Mouse (Mus musculus): ENCODE measurements around the gene Klk1b11. TPM values are rescaled to one million over a fixed set of nuclear protein-coding genes. Genes with fewer than 3 reads are reported as not detected.
"Not testable (repeated sequence)": the region's sequence is repeated elsewhere in the genome, so short reads cannot be mapped to it uniquely, and the experiment has no call there.

The Klk1b11 gene
- total RNA-seq (2021) = not detected
- not detected in 2 replicates for polyA plus RNA-seq (2012; rRNA removed)
- long read RNA-seq = 0 reads

GRCm38 (mm10) chr7:43995577-43995976 lies at the start of gene Klk1b11:
Gene Klk1b11, plus strand, starts transcription at chr7:43995877.
- H3K27ac ChIP-seq; H3K4me1 ChIP-seq (ENCODE audit: control insufficient read depth, insufficient read depth, low read length); H3K79me2 ChIP-seq (replicated peaks; ENCODE audit: control insufficient read depth, insufficient read depth, low read length); H3K9ac ChIP-seq (ENCODE audit: low read depth, low read length); DNase-seq; intact Hi-C loops (cut with DNase I); H3K4me3 ChIP-seq; H3K27me3 ChIP-seq (ENCODE audit: control insufficient read depth, insufficient read depth, low read length); H3K36me3 ChIP-seq (ENCODE audit: control insufficient read depth, insufficient read depth, low read length): not testable (repeated sequence)
- whole genome bisulfite sequencing = 73% methylated on average over 4 of the region's 4 CpGs

- intact Hi-C loops (cut with DNase I) = no loop called here
- H3K27me3 ChIP-seq (ENCODE audit: control insufficient read depth, insufficient read depth, low read length) = no peaks in the 10 kb centered on the region
- no peak for TF ChIP-seq CTCF (IDR thresholded peaks at IDR 0.05)
- no peak for TF ChIP-seq POLR2A (IDR thresholded peaks at IDR 0.05; ENCODE audit: insufficient read depth, low read depth, low read length)
- no peak for TF ChIP-seq EP300 (IDR thresholded peaks at IDR 0.05; ENCODE audit: insufficient read depth, low read depth, low read length)
- no peaks in the 10 kb centered on the region for H3K4me1 ChIP-seq (ENCODE audit: control insufficient read depth, insufficient read depth, low read length)
- H3K36me3 ChIP-seq (ENCODE audit: control insufficient read depth, insufficient read depth, low read length) = no peaks in the 10 kb centered on the region
- no peak within 1 kb of the TSS for H3K27ac ChIP-seq
- no peaks in the 10 kb centered on the region for H3K79me2 ChIP-seq (replicated peaks; ENCODE audit: control insufficient read depth, insufficient read depth, low read length)
- 66% methylated on average over 2 of the region's 2 CpGs for WGBS
- DNase-seq = no peak
- no peak within 1 kb of the TSS for H3K9ac ChIP-seq (ENCODE audit: low read depth, low read length)
- no peak within 1 kb of the TSS for H3K4me3 ChIP-seq
Measured at GRCm38 (mm10) chr7:43950364-43950763, 45.3 kb upstream of the Klk1b11 start, which contains the start of gene Klk1b8. Gene Klk1b8, plus strand, starts transcription at chr7:43950664.

GRCm38 (mm10) chr7:43952703-43953102 lies 43.0 kb upstream of the Klk1b11 start:
- Histone ChIP-seq H3K9ac (ENCODE audit: low read depth, low read length) (no peak overlapping the region), H3K4me3 (no peak overlapping the region), H3K79me2 (replicated peaks; ENCODE audit: control insufficient read depth, insufficient read depth, low read length) (no peaks in the 10 kb centered on the region), H3K27me3 (ENCODE audit: control insufficient read depth, insufficient read depth, low read length) (no peaks in the 10 kb centered on the region), H3K27ac (no peak overlapping the region), H3K36me3 (ENCODE audit: control insufficient read depth, insufficient read depth, low read length) (no peaks in the 10 kb centered on the region), H3K4me1 (ENCODE audit: control insufficient read depth, insufficient read depth, low read length) (no peaks in the 10 kb centered on the region)
- TF ChIP-seq POLR2A (IDR thresholded peaks at IDR 0.05; ENCODE audit: insufficient read depth, low read depth, low read length) = no peak
- TF ChIP-seq EP300 (IDR thresholded peaks at IDR 0.05; ENCODE audit: insufficient read depth, low read depth, low read length) = no peak
- TF ChIP-seq CTCF (IDR thresholded peaks at IDR 0.05) = no peak
- DNase-seq = no peak
- WGBS = 58% methylated on average over 4 of the region's 4 CpGs
- intact Hi-C loops (cut with DNase I) = no loop called here

- H3K27me3 ChIP-seq (ENCODE audit: control insufficient read depth, insufficient read depth, low read length) = no peaks in the 10 kb centered on the region
- no peaks in the 10 kb centered on the region for H3K79me2 ChIP-seq (replicated peaks; ENCODE audit: control insufficient read depth, insufficient read depth, low read length)
- no peak within 1 kb of the TSS for H3K9ac ChIP-seq (ENCODE audit: low read depth, low read length)
- no peaks in the 10 kb centered on the region for H3K4me1 ChIP-seq (ENCODE audit: control insufficient read depth, insufficient read depth, low read length)
- WGBS = 43% methylated on average over 3 of the region's 3 CpGs
- no peak for TF ChIP-seq CTCF (IDR thresholded peaks at IDR 0.05)
- no peak within 1 kb of the TSS for H3K27ac ChIP-seq
- intact Hi-C loops (cut with DNase I) = no loop called here
- no peak for DNase-seq
- H3K36me3 ChIP-seq (ENCODE audit: control insufficient read depth, insufficient read depth, low read length) = no peaks in the 10 kb centered on the region
- H3K4me3 ChIP-seq = no peak within 1 kb of the TSS
Measured at GRCm38 (mm10) chr7:43966451-43966850, 29.2 kb upstream of the Klk1b11 start, which contains the start of gene Klk1b1. Gene Klk1b1, plus strand, starts transcription at chr7:43966751.

GRCm38 (mm10) chr7:43967058-43967457 lies 28.6 kb upstream of the Klk1b11 start:
- Histone ChIP-seq H3K36me3 (ENCODE audit: control insufficient read depth, insufficient read depth, low read length) (no peaks in the 10 kb centered on the region), H3K79me2 (replicated peaks; ENCODE audit: control insufficient read depth, insufficient read depth, low read length) (no peaks in the 10 kb centered on the region), H3K27me3 (ENCODE audit: control insufficient read depth, insufficient read depth, low read length) (no peaks in the 10 kb centered on the region), H3K27ac (no peak overlapping the region), H3K9ac (ENCODE audit: low read depth, low read length) (no peak overlapping the region), H3K4me1 (ENCODE audit: control insufficient read depth, insufficient read depth, low read length) (no peaks in the 10 kb centered on the region), H3K4me3 (no peak overlapping the region)
- intact Hi-C loops (cut with DNase I) = no loop called here
- no peak for DNase-seq
- TF ChIP-seq POLR2A (IDR thresholded peaks at IDR 0.05; ENCODE audit: insufficient read depth, low read depth, low read length) (no peak), CTCF (IDR thresholded peaks at IDR 0.05) (no peak), EP300 (IDR thresholded peaks at IDR 0.05; ENCODE audit: insufficient read depth, low read depth, low read length) (no peak)
- 63% methylated on average over 3 of the region's 3 CpGs for WGBS

GRCm38 (mm10) chr7:43967612-43968011 lies 28.1 kb upstream of the Klk1b11 start:
- Histone ChIP-seq H3K36me3 (ENCODE audit: control insufficient read depth, insufficient read depth, low read length) (no peaks in the 10 kb centered on the region), H3K9ac (ENCODE audit: low read depth, low read length) (no peak overlapping the region), H3K27ac (no peak overlapping the region), H3K79me2 (replicated peaks; ENCODE audit: control insufficient read depth, insufficient read depth, low read length) (no peaks in the 10 kb centered on the region), H3K4me3 (no peak overlapping the region), H3K27me3 (ENCODE audit: control insufficient read depth, insufficient read depth, low read length) (no peaks in the 10 kb centered on the region), H3K4me1 (ENCODE audit: control insufficient read depth, insufficient read depth, low read length) (no peaks in the 10 kb centered on the region)
- no peak for TF ChIP-seq CTCF (IDR thresholded peaks at IDR 0.05)
- no peak for TF ChIP-seq POLR2A (IDR thresholded peaks at IDR 0.05; ENCODE audit: insufficient read depth, low read depth, low read length)
- no peak for TF ChIP-seq EP300 (IDR thresholded peaks at IDR 0.05; ENCODE audit: insufficient read depth, low read depth, low read length)
- WGBS = 65% methylated on average over 2 of the region's 2 CpGs
- no peak for DNase-seq
- intact Hi-C loops (cut with DNase I) = no loop called here

- H3K36me3 ChIP-seq (ENCODE audit: control insufficient read depth, insufficient read depth, low read length); H3K4me3 ChIP-seq; H3K4me1 ChIP-seq (ENCODE audit: control insufficient read depth, insufficient read depth, low read length); DNase-seq; H3K27ac ChIP-seq; H3K9ac ChIP-seq (ENCODE audit: low read depth, low read length); intact Hi-C loops (cut with DNase I); H3K27me3 ChIP-seq (ENCODE audit: control insufficient read depth, insufficient read depth, low read length); H3K79me2 ChIP-seq (replicated peaks; ENCODE audit: control insufficient read depth, insufficient read depth, low read length): not testable (repeated sequence)
- 58% methylated on average over 1 of the region's 1 CpGs for whole genome bisulfite sequencing
Measured at GRCm38 (mm10) chr7:43975761-43976160, 19.9 kb upstream of the Klk1b11 start, which contains the start of gene Klk1b9. Gene Klk1b9, plus strand, starts transcription at chr7:43976061.

All from heart, adult 2 months (tissue).